Mouse (Mus musculus): ENCODE data around the gene Cdk6. TPM values are rescaled to one million over a fixed set of nuclear protein-coding genes. Genes with fewer than 3 reads are reported as not detected.
"Not testable (repeated sequence)": the region's sequence is repeated elsewhere in the genome, so short reads cannot be mapped to it uniquely, and the experiment has no call there.

The Cdk6 gene
- 15.0 and 17.8 TPM in 2 replicates for polyA plus RNA-seq (2014; fragmentation: Nextera tagmentation; extraction: Ambion mirVana)

DNA sequence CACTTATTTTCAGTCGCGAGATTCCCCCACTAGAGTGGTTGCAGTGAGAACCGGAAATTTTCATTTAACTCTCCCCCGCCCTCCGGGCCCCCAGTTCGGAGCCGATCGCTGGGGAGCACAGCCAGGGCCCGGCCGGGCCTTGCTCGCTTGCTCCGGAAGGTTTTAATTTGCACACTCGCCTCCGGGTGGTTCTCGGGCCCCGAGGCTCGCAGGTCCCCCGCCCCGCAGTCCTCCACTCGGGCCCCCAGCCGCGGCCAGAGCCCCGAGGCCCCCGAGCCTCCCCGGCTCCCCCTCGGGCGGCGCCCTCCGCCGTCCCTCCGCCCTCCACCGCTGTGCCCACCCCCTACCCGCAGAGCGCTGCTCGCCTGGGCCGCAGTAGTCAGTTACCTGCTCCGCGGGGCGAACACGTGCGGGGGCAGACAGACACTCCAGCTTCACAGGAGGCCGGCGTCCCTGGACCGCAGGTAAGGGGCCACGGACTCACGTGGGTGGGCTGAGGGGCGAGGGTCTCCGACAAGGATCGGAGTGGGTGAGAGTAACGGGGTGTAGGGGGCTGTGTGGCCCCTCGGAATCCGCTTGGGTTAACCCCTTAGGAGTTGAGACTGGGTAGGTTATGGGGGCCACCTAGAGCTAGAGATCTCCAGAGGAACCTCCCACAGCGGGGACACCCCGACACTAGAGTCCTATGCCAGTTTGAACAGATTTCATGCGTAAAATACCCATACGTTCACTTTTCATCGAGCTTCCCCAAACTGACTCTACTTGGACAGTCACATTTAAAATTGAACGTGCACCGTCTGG, at the start of gene Cdk6:
Gene Cdk6 (plus strand): TSS at position 375 of the 801 bp plus-strand sequence.
- Histone ChIP-seq H3K36me3 (ENCODE audit: control insufficient read depth, insufficient read depth, low read length) (no peaks in the 10 kb centered on the region), H3K4me1 (replicated peaks; ENCODE audit: control insufficient read depth, insufficient read depth, low read length) (no peaks in the 10 kb centered on the region; the same call in 1 of the 2 replicates), H3K4me3 (ENCODE audit: low read depth, low read length) (peak within 1 kb of the TSS; percentile 57), H3K9ac (ENCODE audit: low read depth, low read length) (peak within 1 kb of the TSS; percentile 64), H3K27ac (ENCODE audit: low read depth, low read length) (peak within 1 kb of the TSS; percentile 24; the same call in 1 of the 2 replicates), H3K4me2 (replicated peaks; ENCODE audit: low read depth, low read length) (peak within 1 kb of the TSS; percentile 94), H3K9me3 (ENCODE audit: control insufficient read depth, low read length) (no peaks in the 10 kb centered on the region), H3K27me3 (ENCODE audit: control insufficient read depth, insufficient read depth, low read length) (peaks cover 6% of the 10 kb centered on the region)
- under 1% methylated on average over 54 of the region's 59 CpGs for WGBS
- DNase-seq (ENCODE audit: low spot score) = peak; percentile 56
- peak; percentile 33 for ATAC-seq (ENCODE audit: low FRiP score)

DNA sequence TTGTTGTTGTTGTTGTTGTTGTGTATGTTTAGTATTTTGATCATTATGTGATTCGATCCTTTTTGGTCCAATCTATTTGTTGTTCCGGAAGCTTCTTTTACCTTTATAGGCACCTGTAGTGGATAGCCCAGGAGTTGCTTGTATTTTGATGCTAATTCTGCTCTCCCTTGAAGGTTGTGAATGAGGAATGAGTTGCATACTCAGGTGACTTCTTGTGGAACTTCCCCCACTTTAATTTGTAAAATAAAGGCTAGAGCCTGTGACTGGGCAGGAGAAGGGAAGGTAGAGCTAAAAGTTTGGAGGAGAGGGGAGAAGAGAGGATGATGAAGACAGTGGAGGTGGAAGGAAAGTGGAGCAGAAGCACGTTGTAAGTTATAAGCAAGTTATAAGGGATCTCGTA, 47.6 kb upstream of the Cdk6 start:
- DNase-seq (ENCODE audit: low spot score) = no peak
- Histone ChIP-seq H3K9me3 (ENCODE audit: control insufficient read depth, low read length) (no peaks in the 10 kb centered on the region), H3K27ac (ENCODE audit: low read depth, low read length) (no peak overlapping the region), H3K9ac (ENCODE audit: low read depth, low read length) (no peak overlapping the region), H3K36me3 (ENCODE audit: control insufficient read depth, insufficient read depth, low read length) (no peaks in the 10 kb centered on the region), H3K27me3 (ENCODE audit: control insufficient read depth, insufficient read depth, low read length) (no peaks in the 10 kb centered on the region), H3K4me1 (replicated peaks; ENCODE audit: control insufficient read depth, insufficient read depth, low read length) (no peaks in the 10 kb centered on the region), H3K4me2 (replicated peaks; ENCODE audit: low read depth, low read length) (no peak overlapping the region), H3K4me3 (ENCODE audit: low read depth, low read length) (no peak overlapping the region)
- ATAC-seq (ENCODE audit: low FRiP score) = no peak
- WGBS = 82% methylated on average over 4 of the region's 4 CpGs

DNA sequence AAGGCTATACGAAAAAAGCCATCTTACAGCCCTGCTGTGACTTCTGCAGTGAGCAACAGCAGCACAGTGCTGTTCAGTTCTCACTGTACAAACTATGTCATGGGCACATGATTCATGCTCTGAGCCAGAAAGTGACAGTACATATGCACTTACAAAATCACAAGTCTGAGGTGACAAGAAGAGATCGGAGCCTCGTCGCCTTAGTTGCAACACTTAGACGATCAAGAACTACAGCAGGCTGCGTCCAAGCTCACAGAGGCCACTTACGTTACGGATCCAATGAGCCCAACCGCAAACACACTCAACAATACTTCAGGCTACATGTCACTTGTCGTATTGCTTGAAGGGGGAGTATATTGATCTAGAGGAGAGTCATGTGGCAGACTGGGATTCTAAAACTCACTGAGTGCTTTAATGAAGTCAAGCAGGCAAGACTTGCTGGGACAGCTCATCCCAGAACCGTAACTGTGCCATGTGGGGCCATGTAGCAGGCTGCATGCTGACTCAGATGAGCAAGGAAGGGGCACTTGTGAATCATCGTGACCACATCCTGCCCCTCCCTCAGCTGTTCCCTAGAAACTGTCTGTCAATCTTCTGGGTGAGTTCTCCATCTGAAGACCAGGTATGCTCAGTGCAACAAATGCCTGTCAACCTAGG, 40.4 kb upstream of the Cdk6 start:
- Histone ChIP-seq H3K4me1 (replicated peaks; ENCODE audit: control insufficient read depth, insufficient read depth, low read length) (no peaks in the 10 kb centered on the region), H3K4me2 (replicated peaks; ENCODE audit: low read depth, low read length) (no peak overlapping the region), H3K27ac (ENCODE audit: low read depth, low read length) (no peak overlapping the region), H3K36me3 (ENCODE audit: control insufficient read depth, insufficient read depth, low read length) (no peaks in the 10 kb centered on the region), H3K9me3 (ENCODE audit: control insufficient read depth, low read length) (no peaks in the 10 kb centered on the region), H3K9ac (ENCODE audit: low read depth, low read length) (no peak overlapping the region), H3K27me3 (ENCODE audit: control insufficient read depth, insufficient read depth, low read length) (no peaks in the 10 kb centered on the region), H3K4me3 (ENCODE audit: low read depth, low read length) (no peak overlapping the region)
- DNase-seq (ENCODE audit: low spot score) (no peak), ATAC-seq (ENCODE audit: low FRiP score) (no peak)
- WGBS = 86% methylated on average over 12 of the region's 12 CpGs

DNA sequence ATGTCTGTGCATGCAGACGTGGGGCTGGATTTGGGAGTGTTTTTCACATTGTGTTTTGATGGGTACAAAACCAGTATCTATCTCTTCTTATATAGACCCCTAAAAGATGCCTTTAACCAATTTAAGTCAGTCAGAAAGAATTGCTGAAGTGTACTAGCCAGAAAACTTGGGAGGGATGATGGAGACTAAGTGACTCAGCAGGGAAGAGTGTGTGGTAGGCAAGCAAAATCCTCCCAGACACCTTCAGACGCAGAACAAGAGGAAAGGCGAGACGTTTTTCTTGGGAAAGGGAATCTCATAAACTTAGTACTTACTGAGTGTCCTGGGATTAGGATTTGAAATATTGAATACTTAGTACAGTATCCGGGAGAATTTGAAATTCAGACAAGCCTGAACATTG, 39.8 kb upstream of the Cdk6 start:
- no peak overlapping the region for H3K27ac ChIP-seq (ENCODE audit: low read depth, low read length)
- no peak overlapping the region for H3K4me2 ChIP-seq (replicated peaks; ENCODE audit: low read depth, low read length)
- no peaks in the 10 kb centered on the region for H3K9me3 ChIP-seq (ENCODE audit: control insufficient read depth, low read length)
- no peak overlapping the region for H3K4me3 ChIP-seq (ENCODE audit: low read depth, low read length)
- ATAC-seq (ENCODE audit: low FRiP score) = no peak
- no peaks in the 10 kb centered on the region for H3K36me3 ChIP-seq (ENCODE audit: control insufficient read depth, insufficient read depth, low read length)
- no peak for DNase-seq (ENCODE audit: low spot score)
- 72% methylated on average over 5 of the region's 5 CpGs for WGBS
- H3K27me3 ChIP-seq (ENCODE audit: control insufficient read depth, insufficient read depth, low read length) = no peaks in the 10 kb centered on the region
- no peaks in the 10 kb centered on the region for H3K4me1 ChIP-seq (replicated peaks; ENCODE audit: control insufficient read depth, insufficient read depth, low read length)
- no peak overlapping the region for H3K9ac ChIP-seq (ENCODE audit: low read depth, low read length)

DNA sequence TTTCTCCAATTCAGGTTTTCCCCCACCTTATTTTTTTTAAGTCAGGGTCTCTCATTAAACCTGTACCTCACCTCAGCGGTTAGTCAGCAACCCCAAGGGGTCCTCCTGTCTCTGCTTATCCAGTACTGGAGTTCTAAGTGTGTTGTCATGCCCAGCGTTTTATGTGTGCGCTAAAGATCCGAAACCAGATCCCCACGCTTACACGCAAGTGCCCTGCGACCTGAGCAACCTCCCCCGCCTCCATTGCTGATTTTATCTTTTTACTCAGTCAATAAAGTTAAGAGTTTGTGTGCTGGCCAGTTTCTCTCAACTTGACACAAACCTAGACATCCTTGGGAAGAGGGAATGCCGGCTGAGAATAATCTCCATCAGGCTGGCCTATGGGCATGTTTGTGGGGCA, 37.4 kb upstream of the Cdk6 start:
- no peak overlapping the region for H3K4me3 ChIP-seq (ENCODE audit: low read depth, low read length)
- DNase-seq (ENCODE audit: low spot score) = no peak
- H3K4me2 ChIP-seq (replicated peaks; ENCODE audit: low read depth, low read length) = no peak overlapping the region
- WGBS = 92% methylated on average over 9 of the region's 9 CpGs
- no peak overlapping the region for H3K9ac ChIP-seq (ENCODE audit: low read depth, low read length)
- no peaks in the 10 kb centered on the region for H3K36me3 ChIP-seq (ENCODE audit: control insufficient read depth, insufficient read depth, low read length)
- no peaks in the 10 kb centered on the region for H3K27me3 ChIP-seq (ENCODE audit: control insufficient read depth, insufficient read depth, low read length)
- no peak overlapping the region for H3K27ac ChIP-seq (ENCODE audit: low read depth, low read length)
- H3K9me3 ChIP-seq (ENCODE audit: control insufficient read depth, low read length) = no peaks in the 10 kb centered on the region
- ATAC-seq (ENCODE audit: low FRiP score) = no peak
- no peaks in the 10 kb centered on the region for H3K4me1 ChIP-seq (replicated peaks; ENCODE audit: control insufficient read depth, insufficient read depth, low read length)

DNA sequence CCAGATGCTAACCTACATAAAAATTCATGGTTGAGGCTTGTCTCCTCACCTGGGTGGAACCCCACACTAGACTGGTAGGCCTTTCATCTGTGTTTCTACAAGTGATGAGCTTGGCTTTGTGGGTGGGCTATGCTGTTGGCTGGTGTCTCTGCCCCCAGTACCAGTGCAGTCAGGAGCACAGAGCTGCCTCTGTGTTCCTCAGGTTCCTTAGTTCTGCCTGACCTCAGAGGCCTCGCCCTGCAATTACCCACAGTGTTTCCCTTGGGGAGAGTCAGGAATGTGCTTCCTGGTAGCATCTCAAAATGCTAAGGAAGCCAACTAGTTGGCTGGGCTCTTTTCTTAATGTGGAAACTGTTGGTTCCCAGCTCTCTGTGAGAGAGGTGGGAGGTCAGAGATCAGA, 35.1 kb upstream of the Cdk6 start:
- WGBS = 75% methylated on average over 1 of the region's 1 CpGs
- Histone ChIP-seq H3K4me3 (ENCODE audit: low read depth, low read length) (no peak overlapping the region), H3K27me3 (ENCODE audit: control insufficient read depth, insufficient read depth, low read length) (no peaks in the 10 kb centered on the region), H3K4me1 (replicated peaks; ENCODE audit: control insufficient read depth, insufficient read depth, low read length) (no peaks in the 10 kb centered on the region), H3K36me3 (ENCODE audit: control insufficient read depth, insufficient read depth, low read length) (no peaks in the 10 kb centered on the region), H3K9ac (ENCODE audit: low read depth, low read length) (no peak overlapping the region), H3K9me3 (ENCODE audit: control insufficient read depth, low read length) (no peaks in the 10 kb centered on the region), H3K4me2 (replicated peaks; ENCODE audit: low read depth, low read length) (no peak overlapping the region), H3K27ac (ENCODE audit: low read depth, low read length) (no peak overlapping the region)
- DNase-seq (ENCODE audit: low spot score) (no peak), ATAC-seq (ENCODE audit: low FRiP score) (no peak)

DNA sequence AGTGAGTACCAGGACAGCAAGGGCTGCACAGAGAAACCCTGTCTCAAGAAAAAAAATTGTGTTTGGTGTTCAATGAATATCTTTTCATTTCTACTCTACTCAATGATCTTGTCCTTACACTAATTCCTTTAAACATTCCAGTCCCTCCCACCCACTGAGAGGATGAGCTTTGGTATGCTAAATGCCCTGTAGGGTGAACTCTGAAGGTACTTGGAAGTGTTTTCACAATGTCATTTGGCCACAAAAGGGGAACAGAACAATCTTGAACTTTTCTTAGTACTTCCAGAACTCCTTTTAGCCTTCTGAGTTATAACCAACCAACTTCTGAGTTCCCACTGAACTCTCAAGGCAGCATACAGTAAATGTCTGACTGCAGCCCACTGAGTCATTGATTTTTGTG, 32.2 kb upstream of the Cdk6 start:
- H3K9ac ChIP-seq (ENCODE audit: low read depth, low read length) = no peak overlapping the region
- H3K9me3 ChIP-seq (ENCODE audit: control insufficient read depth, low read length) = no peaks in the 10 kb centered on the region
- H3K4me3 ChIP-seq (ENCODE audit: low read depth, low read length) = no peak overlapping the region
- no peaks in the 10 kb centered on the region for H3K4me1 ChIP-seq (replicated peaks; ENCODE audit: control insufficient read depth, insufficient read depth, low read length)
- H3K36me3 ChIP-seq (ENCODE audit: control insufficient read depth, insufficient read depth, low read length) = no peaks in the 10 kb centered on the region
- no peak for ATAC-seq (ENCODE audit: low FRiP score)
- DNase-seq (ENCODE audit: low spot score) = no peak
- H3K27me3 ChIP-seq (ENCODE audit: control insufficient read depth, insufficient read depth, low read length) = no peaks in the 10 kb centered on the region
- no peak overlapping the region for H3K4me2 ChIP-seq (replicated peaks; ENCODE audit: low read depth, low read length)
- H3K27ac ChIP-seq (ENCODE audit: low read depth, low read length) = no peak overlapping the region

DNA sequence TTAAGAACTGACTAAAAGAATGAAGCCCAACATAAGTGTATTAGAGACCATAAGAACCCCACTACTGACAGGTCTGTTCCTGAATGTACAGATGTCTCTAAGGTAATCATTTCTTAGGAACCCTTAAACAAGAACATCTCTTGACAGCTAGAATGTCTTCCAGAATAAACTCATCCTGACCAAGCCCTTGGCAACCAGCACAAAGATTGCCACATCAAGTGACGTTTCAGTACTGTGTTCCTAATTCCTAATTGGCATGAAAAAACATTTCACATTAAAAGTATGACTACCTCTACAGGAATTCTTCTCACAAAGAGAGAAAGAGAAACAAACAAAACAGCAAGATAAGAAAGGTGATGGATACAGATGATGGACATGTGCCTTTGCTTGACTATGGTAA, 31.7 kb upstream of the Cdk6 start:
- Histone ChIP-seq H3K4me2 (replicated peaks; ENCODE audit: low read depth, low read length) (no peak overlapping the region), H3K27ac (ENCODE audit: low read depth, low read length) (no peak overlapping the region), H3K36me3 (ENCODE audit: control insufficient read depth, insufficient read depth, low read length) (no peaks in the 10 kb centered on the region), H3K9me3 (ENCODE audit: control insufficient read depth, low read length) (no peaks in the 10 kb centered on the region), H3K9ac (ENCODE audit: low read depth, low read length) (no peak overlapping the region), H3K4me3 (ENCODE audit: low read depth, low read length) (no peak overlapping the region), H3K4me1 (replicated peaks; ENCODE audit: control insufficient read depth, insufficient read depth, low read length) (no peaks in the 10 kb centered on the region), H3K27me3 (ENCODE audit: control insufficient read depth, insufficient read depth, low read length) (no peaks in the 10 kb centered on the region)
- ATAC-seq (ENCODE audit: low FRiP score) (no peak), DNase-seq (ENCODE audit: low spot score) (no peak)
- WGBS = 74% methylated on average over 1 of the region's 1 CpGs

DNA sequence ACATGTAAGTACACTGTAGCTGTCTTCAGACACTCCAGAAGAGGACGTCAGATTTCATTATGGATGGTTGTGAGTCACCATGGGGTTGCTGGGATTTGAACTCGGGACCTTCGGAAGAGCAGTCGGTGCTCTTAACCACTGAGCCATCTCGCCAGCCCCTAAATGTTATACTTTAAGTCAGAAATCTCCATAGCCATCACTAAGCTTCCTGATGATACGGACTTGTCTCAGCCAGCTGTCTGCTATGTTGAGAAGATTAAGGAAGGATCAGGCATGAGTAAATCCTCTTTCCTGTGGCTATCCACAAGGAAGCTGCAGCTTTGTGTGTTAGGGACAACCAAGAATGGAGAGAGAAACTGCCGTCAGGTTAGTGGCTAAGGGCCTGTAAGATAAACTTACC, 30.1 kb upstream of the Cdk6 start:
- 91% methylated on average over 7 of the region's 7 CpGs for WGBS

More for the DNA sequence above, 30.1 kb upstream of the Cdk6 start:
- not testable (repeated sequence) for H3K27me3 ChIP-seq (ENCODE audit: control insufficient read depth, insufficient read depth, low read length); DNase-seq (ENCODE audit: low spot score); H3K4me1 ChIP-seq (replicated peaks; ENCODE audit: control insufficient read depth, insufficient read depth, low read length); H3K9ac ChIP-seq (ENCODE audit: low read depth, low read length); H3K4me3 ChIP-seq (ENCODE audit: low read depth, low read length); H3K9me3 ChIP-seq (ENCODE audit: control insufficient read depth, low read length); H3K4me2 ChIP-seq (replicated peaks; ENCODE audit: low read depth, low read length); ATAC-seq (ENCODE audit: low FRiP score); H3K27ac ChIP-seq (ENCODE audit: low read depth, low read length); H3K36me3 ChIP-seq (ENCODE audit: control insufficient read depth, insufficient read depth, low read length)
